Mouse (Mus musculus) layer of hippocampus, adult 8-10 months (tissue): Measurements from ENCODE around the gene Sos2. TPM values are rescaled to one million over a fixed set of nuclear protein-coding genes. Genes with fewer than 3 reads are reported as not detected.
A peak's percentile ranks its signal among the peaks of the same experiment; 100 is the strongest.
"Not testable (repeated sequence)": the region's sequence is repeated elsewhere in the genome, so short reads cannot be mapped to it uniquely, and the experiment has no call there.

Experiments used
- DNase-seq, 2 experiments: peaks; one replicate each; pipeline ENCODE4 v3.0.0; 2022; ENCODE audit warnings: low spot score in 2 of 2
- total RNA-seq, 4 experiments: library from RNA; stranded (reverse); gene quantifications; 2 replicates each; pipeline ENCODE4 v1.2.4; 2022

Gene Sos2
- total RNA-seq, 4 experiments from 2014 or later = 33.4 to 47.2 (median 39.8) TPM

DNA sequence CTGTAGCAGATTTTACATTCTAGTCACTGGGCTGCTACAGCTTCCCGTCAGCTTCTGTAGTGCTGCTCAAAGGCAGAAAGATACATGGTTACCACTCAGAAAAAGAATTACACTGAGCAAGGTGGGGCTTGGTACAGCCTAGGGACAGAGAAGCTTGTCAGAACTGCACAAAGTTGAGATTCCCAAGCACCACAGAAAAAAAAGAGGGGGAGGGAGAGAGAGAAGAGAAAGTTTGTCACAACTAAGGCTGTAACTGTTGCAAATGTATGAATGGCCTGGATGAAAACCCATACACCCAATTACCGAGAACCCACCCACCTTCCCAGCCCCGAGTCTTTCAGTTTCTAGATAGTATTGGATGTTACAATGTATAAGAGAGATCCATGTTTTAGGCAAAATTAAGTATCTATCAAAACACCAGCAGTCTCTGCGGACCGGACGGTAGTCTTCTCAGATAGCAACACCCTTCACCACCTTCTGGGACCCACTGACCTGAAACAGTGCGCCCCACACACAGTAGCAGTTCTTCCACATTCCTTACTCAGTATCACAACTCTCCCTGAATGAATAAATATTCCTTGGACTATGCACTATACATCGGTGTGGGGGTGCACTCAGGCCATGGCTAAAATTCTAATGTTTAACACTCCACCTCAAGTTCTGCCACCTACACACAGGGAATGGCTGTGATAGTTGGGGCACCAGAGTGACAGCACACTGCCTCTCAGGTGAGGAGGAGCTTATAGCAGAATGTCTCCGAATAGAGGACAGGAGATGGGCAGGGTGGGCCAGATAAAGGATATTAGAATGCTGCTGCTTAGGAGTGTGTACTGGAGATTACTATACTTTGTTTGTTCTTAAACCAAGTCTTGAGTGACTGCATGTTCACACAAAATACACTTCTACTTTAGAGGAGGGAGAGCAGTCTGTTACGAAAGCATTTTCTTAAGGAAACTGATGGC, 6.8 kb downstream of the Sos2 start:
- no peak for DNase-seq

DNA sequence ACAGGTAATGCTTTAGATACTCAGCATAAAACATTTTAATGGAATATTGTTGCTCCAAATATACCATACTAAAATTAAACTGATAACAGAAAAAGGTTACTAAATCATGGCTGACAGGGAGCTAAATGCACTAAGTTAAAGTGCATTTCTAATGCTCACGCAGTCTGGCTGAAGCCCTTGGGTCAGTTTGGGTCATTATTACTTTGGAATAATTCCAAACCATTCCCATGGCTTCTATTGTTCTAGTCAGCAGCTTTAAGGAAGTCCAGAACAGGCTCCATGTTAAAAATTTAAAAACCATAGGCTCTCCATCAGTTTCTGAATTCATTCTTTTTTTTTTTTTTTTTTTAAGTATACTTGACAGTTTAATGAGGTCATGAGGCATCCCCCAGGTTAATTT, 7.5 kb downstream of the Sos2 start:
- DNase-seq = no peak

DNA sequence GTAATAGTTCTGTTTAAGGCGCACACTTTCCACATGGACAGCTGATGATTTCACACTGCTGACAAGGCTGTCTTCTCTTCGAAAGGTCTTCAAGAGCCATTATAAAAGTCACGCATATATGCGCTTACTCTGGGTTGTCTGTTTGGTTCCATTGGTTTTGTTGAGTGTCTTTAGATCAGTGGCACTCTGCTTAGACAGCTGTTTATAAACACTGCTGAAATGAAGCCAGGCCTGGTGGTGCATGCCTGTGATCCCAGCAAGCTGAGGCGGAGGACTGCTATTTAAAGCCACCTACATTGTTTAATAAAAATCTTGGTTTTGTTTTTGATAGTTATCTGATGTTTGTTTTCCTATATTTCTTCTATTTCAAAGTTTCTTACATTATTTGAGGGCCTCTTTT, 14.9 kb downstream of the Sos2 start:
- DNase-seq = no peak

DNA sequence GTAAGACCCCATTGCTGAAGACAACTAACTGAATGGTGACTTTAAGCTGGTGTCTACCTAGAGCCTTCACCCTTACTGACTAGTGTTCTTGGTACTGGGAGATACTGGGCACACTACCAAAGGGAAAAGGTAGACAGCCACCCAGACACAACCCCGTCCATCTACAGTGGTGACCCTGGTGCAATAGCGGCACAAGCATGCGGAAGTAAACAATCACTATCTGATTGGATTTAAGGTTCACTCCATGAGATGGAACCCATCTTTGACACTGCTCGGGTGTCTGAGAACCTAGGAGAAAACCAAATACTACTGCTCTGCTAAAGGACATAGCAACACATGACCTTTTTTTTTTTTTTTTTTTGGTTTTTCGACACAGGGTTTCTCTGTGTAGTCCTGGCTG, 20.0 kb downstream of the Sos2 start:
- no peak for DNase-seq

DNA sequence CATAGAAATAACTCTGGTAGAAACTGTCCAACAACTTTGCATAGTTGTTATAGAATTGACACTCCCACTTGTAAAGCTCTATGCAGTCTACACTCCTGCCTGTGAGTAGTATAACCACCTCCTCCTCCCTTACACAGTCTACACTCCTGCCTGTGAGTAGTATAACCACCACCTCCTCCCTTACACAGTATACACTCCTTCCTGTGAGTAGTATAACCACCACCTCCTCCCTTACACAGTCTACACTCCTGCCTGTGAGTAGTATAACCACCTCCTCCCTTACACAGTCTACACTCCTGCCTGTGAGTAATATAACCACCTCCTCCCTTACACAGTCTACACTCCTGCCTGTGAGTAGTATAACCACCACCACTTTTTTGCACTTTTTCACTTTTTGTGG, 27.7 kb downstream of the Sos2 start:
- not testable (repeated sequence) for DNase-seq

DNA sequence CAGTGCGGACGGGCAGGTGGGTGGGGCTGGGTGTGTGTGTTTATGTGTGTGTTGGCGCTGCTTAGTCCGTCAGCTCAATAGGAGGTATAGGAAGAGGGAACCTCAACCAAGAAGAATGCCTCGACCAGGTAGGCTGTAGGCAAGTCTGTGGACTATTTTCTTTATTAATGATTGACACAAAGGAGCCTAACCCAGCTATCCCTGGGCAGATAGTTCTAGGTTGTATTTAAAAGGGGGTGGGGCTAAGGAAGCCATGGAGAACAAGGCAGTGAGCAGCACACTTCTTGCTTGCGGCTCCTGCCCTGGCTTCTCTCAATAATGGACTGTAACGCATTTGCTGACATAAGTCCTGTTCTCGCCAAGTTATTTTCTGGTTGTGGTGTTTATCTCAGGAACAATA, 32.1 kb downstream of the Sos2 start:
- DNase-seq = no peak

DNA sequence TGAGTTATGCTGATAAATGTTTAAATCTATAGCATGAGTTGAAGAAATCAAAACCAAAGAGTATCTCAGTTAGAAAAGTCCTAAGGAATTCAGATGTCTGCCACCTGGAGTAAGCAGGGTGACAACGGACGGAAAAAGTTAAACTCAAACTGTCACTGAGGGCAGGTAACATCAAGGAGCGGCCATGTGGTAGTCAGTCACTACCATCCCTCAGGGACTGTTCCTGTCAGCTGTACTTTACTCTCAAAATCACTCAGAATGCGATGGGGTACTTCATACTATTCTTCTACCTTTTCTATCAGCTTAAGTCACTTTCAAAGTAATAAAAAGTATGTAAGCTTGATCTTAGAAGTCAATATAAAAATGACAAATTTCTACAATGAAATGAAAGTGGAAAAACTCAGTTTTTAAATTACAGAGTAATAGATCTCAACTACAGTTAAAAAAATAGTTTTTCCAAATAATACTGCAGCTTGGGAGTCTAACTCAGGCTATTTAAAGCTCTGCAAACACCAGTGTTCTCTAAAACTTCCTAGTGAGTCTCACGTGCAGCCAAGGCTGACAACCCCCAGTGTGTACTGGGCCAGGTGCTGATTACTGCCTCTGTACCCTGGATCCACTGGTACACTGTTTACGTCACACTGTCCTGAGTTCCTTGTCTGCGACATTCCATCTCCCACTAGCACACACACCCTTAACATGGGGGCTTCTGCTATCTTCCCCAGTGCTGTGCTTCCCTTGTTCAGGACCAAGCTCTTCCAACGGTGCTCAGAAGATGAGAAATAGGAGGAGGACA, 35.6 kb downstream of the Sos2 start:
- DNase-seq = no peak

DNA sequence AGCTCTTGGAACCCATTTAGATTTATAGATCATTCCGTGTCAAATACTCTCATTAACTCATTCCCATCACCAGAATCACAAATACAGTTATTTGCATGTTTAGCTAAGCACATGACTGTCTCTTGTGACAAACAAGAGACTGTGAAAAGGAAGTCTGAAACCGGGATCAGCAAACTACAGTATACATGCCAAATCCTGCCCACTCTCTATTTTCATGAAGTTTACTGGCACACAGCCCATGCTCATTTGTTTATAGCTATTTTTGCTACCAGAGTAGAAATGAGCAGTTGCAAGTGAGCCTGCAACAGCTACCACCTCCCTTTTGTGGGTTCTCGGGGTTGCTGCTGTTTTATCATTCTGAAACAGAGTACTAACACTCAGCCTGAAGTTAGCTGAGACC, 36.8 kb downstream of the Sos2 start:
- DNase-seq = peak; percentile 60 to 63

DNA sequence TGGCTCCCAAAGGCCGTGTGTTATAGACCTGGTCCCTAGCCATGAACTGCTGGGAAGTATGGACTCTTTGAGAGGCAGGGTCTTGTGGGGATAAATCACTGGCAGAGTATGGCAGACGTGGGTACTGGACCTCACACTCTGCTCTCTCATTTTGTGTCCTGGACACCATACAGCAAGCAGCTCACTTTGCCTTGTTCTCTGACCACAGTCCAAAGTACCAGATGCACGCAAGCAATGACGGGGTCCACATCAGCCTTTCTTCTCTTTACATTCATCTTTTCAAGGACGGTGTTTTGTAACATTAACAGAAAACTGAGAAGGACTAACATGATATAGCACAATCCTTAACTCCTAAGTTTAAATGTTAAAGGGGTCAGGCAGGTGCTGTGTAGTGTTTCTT, 38.8 kb downstream of the Sos2 start:
- no peak for DNase-seq

DNA sequence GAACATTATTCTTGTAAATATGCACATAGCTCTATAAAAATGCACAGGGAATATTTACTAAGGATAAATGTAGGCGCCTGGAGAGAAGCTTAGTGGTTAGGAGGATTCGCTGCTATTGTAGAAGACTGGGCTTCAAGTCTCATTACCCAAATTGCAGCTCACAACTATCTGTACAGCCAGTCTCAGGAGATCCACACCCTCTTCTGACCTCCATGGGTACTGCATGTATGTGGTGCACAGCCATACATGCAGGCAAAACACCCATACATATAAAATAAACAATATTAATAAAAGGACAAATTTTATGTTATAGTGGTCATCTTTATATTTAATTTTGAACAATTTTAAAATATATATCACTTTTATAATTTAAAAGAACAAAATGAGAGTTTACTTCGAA, 46.9 kb downstream of the Sos2 start:
- no peak for DNase-seq

DNA sequence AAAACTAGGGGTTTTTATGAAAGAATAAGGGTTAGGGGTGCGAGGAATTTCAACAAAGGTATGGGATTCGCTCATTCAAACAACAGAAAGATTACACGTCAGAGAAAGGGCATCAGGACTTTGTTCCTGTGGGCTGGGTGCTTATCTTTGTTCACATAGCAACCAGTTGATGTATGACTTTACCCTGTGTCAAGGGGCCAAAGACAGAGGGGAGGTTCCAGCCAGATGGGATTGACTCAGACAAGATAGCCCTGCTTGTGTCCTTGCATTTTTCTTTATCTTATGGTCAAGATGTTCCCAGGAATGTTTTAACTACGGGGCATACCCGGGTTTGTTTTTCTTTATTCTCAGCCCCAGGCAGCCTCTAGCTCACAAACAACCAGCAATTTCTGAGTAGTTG, 63.1 kb downstream of the Sos2 start:
- not testable (repeated sequence) for DNase-seq

DNA sequence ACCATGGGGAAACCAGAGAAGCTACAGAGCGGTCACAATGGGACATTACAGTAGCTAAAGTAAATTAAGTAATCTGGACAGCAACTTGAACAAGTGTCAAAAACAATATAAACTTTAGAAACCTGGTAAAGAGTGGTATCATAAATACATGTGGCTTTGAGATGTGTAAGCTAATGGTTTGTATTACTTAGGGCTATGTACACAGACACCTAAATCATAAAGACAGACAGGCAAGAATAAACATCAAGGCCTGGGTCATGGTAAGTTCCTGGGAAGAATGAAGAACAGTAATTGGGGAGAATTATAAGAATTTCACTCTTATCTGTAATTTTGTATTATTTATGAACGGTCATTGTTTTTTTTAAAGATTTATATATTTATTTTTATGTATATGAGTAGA, 77.3 kb downstream of the Sos2 start:
- no peak for DNase-seq

DNA sequence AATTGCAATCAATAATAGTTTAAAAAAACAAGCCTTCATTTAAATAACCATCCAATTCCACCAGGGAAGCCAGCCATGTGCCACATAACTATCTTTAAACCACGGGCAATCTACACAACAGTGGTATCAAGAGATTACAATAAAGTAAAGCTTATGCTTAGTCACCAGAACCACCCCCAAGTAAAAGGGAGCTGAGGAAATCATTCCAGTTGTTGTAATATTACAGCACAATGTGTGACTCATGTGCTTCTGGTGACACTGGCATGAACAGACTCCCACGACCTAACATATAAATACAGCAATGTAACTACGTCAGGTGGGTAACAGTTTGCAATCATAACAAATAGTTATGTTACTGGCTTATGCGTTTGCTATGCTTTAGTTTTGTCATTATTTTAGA, 84.2 kb downstream of the Sos2 start:
- DNase-seq = no peak

DNA sequence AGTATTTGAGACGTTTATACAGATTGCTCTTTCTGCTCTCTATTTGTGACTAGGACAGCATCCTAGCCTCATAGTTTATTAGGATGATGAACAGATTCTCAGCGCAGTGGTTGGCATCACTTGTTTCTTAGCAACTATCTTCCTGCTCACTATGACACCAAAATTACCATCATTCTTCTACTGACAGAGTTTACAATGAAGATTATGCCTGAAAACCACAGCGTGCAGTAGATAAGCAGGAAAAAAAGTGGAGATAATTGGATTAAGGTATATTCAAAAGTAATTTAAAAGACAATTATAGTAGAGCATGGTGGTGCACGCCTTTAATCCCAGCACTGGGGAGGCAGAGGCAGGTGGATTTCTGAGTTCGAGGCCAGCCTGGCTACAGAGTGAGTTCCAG, 88.5 kb downstream of the Sos2 start:
- DNase-seq = no peak

DNA sequence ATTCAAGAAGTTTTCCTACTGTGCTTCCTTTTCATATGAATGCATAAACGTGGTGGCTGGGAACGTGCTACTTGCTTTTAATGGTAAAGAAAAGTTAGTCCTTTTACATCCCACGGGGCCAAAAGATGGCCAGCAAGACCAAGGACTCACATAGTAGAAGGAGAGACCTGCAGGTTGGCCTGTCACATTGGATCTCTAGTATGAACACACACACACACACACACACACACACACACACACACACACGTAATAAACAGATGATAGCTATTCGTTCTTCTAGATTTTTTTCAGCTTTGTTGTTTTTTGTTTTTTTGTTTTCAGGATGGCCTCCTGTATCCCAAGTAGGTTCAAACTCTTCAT, 98.4 kb downstream of the Sos2 start:
- no peak for DNase-seq

DNA sequence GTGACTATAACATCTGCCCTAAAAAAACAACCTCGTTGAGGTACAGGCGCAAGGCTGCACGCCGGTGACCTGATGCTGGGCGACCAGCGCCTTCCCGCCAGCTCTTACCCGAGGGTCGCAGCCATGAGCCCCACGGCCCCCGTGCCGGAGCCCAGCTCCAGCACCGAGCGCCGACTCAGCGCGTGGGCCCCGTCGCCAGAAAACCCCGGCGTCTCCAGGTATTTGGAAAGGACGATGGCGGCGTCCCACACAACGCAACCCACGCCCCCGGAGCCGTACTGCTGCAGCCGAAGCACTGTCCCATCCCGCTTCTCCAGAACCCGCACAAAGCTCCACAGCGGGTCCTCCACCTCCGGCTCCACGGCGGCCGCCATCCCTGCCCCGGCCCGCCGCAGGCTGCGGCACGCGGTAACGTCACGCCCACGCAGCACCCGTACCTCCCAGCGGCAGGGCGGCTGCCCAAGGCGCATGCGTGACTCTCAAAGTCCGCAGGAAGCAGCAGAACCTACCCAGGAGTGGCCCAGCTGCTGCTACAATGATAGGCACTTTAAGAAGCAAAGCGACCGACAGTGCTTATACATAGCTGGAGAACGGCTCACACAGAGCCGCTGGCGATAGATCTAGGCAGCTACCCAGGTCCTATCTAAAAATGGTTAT, 98.9 kb downstream of the Sos2 start, which contains the start of gene Vcpkmt:
TSS of gene Vcpkmt (minus strand) at position 416 of the 657 bp plus-strand sequence.
- peak; percentile 83 to 88 for DNase-seq

DNA sequence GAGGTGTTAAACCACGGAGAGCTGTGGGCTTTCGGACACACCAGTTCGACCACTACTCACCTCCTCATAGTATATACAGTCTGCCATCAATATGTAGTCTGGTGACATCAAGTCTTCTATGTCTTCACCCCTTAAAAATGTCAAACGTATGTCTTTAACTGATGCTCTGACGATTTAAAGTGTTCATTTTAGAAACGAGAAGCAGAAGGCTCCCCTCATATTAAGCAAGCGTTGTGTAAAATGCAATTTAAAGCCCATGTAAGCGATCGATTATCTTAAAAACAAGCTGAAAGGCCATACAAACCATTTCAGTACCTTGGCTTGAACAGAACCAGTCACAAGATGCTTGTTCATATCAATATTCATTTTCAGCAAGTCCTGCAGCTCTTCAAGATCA, 99.4 kb downstream of the Sos2 start:
- no peak for DNase-seq

DNA sequence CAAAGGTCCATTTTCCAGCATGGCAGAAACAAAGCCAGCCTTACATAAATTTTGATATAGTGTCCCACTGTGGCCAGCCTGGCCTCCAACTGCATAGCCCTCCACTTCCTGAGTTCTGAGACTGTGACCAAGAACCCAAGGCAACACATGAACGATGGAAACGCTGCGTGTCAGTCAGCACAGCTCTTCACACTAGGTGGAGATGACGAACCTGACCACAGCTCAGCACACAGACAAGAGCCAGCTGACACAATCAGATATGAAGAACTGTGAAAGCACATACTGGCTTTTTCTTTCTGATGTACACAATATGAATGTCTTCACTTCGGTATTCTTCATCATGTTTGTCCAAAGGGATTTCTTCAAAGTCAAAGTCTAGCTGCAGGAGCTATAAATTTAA, 102.0 kb downstream of the Sos2 start:
- DNase-seq = no peak

DNA sequence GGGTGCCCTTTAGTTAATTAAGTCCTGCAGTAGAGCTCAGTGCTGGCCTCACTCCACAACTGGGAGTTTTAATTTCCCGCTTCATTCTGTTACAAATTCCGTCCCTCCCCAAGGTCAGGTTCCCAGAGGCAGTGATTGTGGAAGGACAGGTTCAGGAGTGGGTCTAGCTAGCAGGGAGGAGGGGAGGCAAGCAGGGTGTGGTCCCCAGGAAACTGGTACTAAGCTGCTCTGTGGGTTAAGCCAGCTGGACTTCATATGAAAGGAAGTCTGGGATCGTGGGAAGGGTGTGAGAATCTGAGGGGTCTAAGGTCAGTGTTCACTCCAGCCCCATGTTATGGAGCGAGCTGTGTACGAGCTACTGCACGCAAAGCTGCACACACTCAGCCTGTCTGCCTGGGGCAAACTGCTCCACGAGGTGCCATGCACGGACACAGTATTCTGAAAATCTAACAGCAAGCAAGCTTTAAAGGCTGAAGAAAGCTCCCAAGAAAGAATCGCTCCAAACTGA, 105.5 kb downstream of the Sos2 start:
- no peak for DNase-seq

DNA sequence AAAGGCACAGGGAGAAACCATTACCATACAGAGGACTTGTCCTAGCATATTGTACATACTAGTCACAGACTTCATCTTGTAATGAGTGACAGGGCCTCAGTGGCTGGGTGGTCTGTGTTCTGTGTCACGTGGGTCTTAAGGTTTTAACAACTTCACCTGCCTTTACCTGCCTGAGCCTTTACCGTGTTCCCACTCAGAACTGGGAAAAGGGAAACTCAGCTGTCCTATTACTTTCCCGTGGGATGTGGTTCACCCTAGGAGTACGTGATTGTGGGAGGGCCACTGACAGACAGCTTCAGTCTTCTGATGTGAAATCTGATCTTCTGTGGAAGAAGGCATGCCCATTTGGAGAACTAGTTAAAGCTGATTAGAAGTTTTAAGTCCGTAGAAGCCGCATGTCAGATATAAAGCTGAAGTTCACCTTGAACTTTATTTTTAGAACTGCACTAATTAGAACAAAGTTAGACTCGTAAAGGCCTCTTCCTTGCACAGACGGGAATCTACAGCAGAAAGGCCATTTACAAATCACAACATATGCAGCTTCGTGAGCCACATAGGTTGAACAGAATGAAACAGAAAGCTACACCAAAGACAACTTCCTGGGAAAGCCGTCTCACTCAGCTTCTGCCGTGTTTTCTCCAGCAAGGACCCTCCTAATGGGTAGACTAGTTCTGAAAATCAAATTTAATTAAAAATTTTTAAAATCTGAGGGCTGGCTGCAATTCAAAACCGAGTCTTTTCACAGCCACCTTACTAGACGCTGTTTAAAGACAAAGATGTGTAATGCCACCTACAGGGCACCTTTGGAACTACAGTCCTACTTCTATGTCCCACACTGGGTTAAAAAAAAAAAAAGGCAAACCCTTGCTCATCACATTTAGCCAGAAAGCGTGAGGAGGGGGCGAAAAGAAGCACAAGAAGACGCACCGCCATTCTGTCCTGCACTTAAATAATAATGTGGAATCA, 107.5 kb downstream of the Sos2 start:
- DNase-seq = peak in 1 of 2 experiments; percentile 82

DNA sequence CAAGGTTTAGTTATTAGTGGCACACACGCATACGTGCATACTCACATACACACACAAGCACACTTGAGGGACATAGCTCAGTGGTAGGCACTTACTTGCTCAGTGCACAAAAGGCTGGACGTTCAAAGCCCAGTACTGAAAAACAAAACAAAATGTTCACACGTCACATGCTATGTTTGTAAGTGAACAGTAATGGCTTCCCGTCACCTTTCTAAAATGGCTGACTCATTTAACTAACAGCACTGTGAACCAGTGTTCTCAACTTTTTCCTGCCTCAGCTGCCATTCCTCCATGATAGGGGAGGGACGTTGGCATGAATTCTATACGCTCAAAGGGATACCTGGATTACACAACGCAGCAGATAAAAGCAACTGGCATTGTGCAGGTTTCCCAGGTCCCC, 108.4 kb downstream of the Sos2 start:
- no peak for DNase-seq
